Mouse (Mus musculus): ENCODE results near the gene Tppp3. TPM values are rescaled to one million over a fixed set of nuclear protein-coding genes. Genes with fewer than 3 reads are reported as not detected.
A peak's percentile ranks its signal among the peaks of the same experiment; 100 is the strongest.

Gene Tppp3
- polyA plus RNA-seq, 1 experiment from 2014 or later: 204 TPM

GRCm38 (mm10) chr8:105461085-105461803 is 10.1 kb downstream of the Tppp3 start:
- Histone ChIP-seq H3K4me3 (replicated peaks; ENCODE audit: low read length) (no peak overlapping the region), H3K36me3 (replicated peaks; ENCODE audit: control insufficient read depth, insufficient read depth) (no peaks in the 10 kb centered on the region), H3K9ac (no peak overlapping the region), H3K4me1 (replicated peaks; ENCODE audit: control insufficient read depth, insufficient read depth, low read length) (peaks cover 13% of the 10 kb centered on the region; the same call in 1 of the 2 replicates), H3K4me2 (replicated peaks) (no peak overlapping the region), H3K27me3 (ENCODE audit: control insufficient read depth, insufficient read depth, low read length) (no peaks in the 10 kb centered on the region), H3K27ac (no peak overlapping the region), H3K9me3 (ENCODE audit: control insufficient read depth, low read length) (no peaks in the 10 kb centered on the region)
- ATAC-seq (ENCODE audit: low FRiP score): no peak
- WGBS: 71% methylated on average over 13 of the region's 13 CpGs
- DNase-seq (ENCODE audit: low spot score): no peak

- Histone ChIP-seq H3K27ac (no peak overlapping the region), H3K4me2 (replicated peaks) (no peak overlapping the region), H3K4me1 (replicated peaks; ENCODE audit: control insufficient read depth, insufficient read depth, low read length) (peaks cover 9% of the 10 kb centered on the region; the same call in 1 of the 2 replicates), H3K9ac (no peak overlapping the region), H3K4me3 (replicated peaks; ENCODE audit: low read length) (no peak overlapping the region), H3K36me3 (replicated peaks; ENCODE audit: control insufficient read depth, insufficient read depth) (no peaks in the 10 kb centered on the region), H3K9me3 (ENCODE audit: control insufficient read depth, low read length) (no peaks in the 10 kb centered on the region), H3K27me3 (ENCODE audit: control insufficient read depth, insufficient read depth, low read length) (no peaks in the 10 kb centered on the region)
- 67% methylated on average over 10 of the region's 10 CpGs for WGBS
- ATAC-seq (ENCODE audit: low FRiP score): no peak
- no peak for DNase-seq (ENCODE audit: low spot score)
These were observed 16.1 kb downstream of the Tppp3 start for GRCm38 (mm10) chr8:105455218-105455617.

GRCm38 (mm10) chr8:105454088-105454487 is 17.2 kb downstream of the Tppp3 start:
- no peak overlapping the region for H3K4me3 ChIP-seq (replicated peaks; ENCODE audit: low read length)
- no peak overlapping the region for H3K27ac ChIP-seq
- ATAC-seq (ENCODE audit: low FRiP score) (no peak), DNase-seq (ENCODE audit: low spot score) (no peak)
- H3K4me2 ChIP-seq (replicated peaks): no peak overlapping the region
- 59% methylated on average over 5 of the region's 5 CpGs for WGBS
- no peak overlapping the region for H3K9ac ChIP-seq
- H3K27me3 ChIP-seq (ENCODE audit: control insufficient read depth, insufficient read depth, low read length): no peaks in the 10 kb centered on the region
- H3K36me3 ChIP-seq (replicated peaks; ENCODE audit: control insufficient read depth, insufficient read depth): no peaks in the 10 kb centered on the region
- H3K4me1 ChIP-seq (replicated peaks; ENCODE audit: control insufficient read depth, insufficient read depth, low read length): peaks cover 9% of the 10 kb centered on the region; the same call in 1 of the 2 replicates
- no peaks in the 10 kb centered on the region for H3K9me3 ChIP-seq (ENCODE audit: control insufficient read depth, low read length)

DNA sequence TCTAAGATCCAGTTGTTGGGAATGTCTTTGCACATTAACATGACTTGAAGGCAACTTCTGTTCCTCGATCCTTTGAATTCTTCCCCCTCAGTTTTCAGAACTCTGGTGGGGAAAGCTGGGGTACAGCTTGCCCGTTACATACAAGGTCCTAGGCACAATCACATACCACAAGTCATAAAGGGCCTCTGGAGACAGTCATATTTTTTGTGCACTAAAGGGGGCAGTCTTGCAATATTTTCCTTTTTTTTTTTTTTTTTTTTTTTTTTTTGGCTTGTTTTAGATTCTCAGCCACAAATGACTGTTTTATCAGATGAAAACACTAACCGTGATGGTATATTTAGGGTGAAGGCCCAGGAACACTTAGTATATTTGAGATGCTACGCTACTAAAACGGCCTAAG is 18.0 kb downstream of the Tppp3 start:
- Histone ChIP-seq H3K4me2 (replicated peaks) (no peak overlapping the region), H3K9me3 (ENCODE audit: control insufficient read depth, low read length) (no peaks in the 10 kb centered on the region), H3K4me1 (replicated peaks; ENCODE audit: control insufficient read depth, insufficient read depth, low read length) (peaks cover 9% of the 10 kb centered on the region; the same call in 1 of the 2 replicates), H3K27me3 (ENCODE audit: control insufficient read depth, insufficient read depth, low read length) (no peaks in the 10 kb centered on the region), H3K36me3 (replicated peaks; ENCODE audit: control insufficient read depth, insufficient read depth) (no peaks in the 10 kb centered on the region), H3K9ac (no peak overlapping the region), H3K4me3 (replicated peaks; ENCODE audit: low read length) (no peak overlapping the region), H3K27ac (no peak overlapping the region)
- WGBS: 80% methylated on average over 5 of the region's 5 CpGs
- DNase-seq (ENCODE audit: low spot score) (no peak), ATAC-seq (ENCODE audit: low FRiP score) (no peak)

GRCm38 (mm10) chr8:105451903-105452603 is 19.3 kb downstream of the Tppp3 start:
- H3K4me2 ChIP-seq (replicated peaks): no peak overlapping the region
- H3K9ac ChIP-seq: no peak overlapping the region
- WGBS: 42% methylated on average over 15 of the region's 15 CpGs
- H3K4me1 ChIP-seq (replicated peaks; ENCODE audit: control insufficient read depth, insufficient read depth, low read length): peaks cover 9% of the 10 kb centered on the region; the same call in 1 of the 2 replicates
- H3K9me3 ChIP-seq (ENCODE audit: control insufficient read depth, low read length): no peaks in the 10 kb centered on the region
- ATAC-seq (ENCODE audit: low FRiP score) (no peak), DNase-seq (ENCODE audit: low spot score) (no peak)
- no peak overlapping the region for H3K27ac ChIP-seq
- no peaks in the 10 kb centered on the region for H3K27me3 ChIP-seq (ENCODE audit: control insufficient read depth, insufficient read depth, low read length)
- no peak overlapping the region for H3K4me3 ChIP-seq (replicated peaks; ENCODE audit: low read length)
- H3K36me3 ChIP-seq (replicated peaks; ENCODE audit: control insufficient read depth, insufficient read depth): no peaks in the 10 kb centered on the region

- WGBS: 17% methylated on average over 1 of the region's 1 CpGs
- no peak for DNase-seq (ENCODE audit: low spot score)
- Histone ChIP-seq H3K9ac (no peak overlapping the region), H3K27ac (no peak overlapping the region), H3K4me3 (replicated peaks; ENCODE audit: low read length) (no peak overlapping the region), H3K9me3 (ENCODE audit: control insufficient read depth, low read length) (no peaks in the 10 kb centered on the region), H3K4me1 (replicated peaks; ENCODE audit: control insufficient read depth, insufficient read depth, low read length) (peaks cover 14% of the 10 kb centered on the region), H3K27me3 (ENCODE audit: control insufficient read depth, insufficient read depth, low read length) (no peaks in the 10 kb centered on the region), H3K36me3 (replicated peaks; ENCODE audit: control insufficient read depth, insufficient read depth) (no peaks in the 10 kb centered on the region), H3K4me2 (replicated peaks) (no peak overlapping the region)
- no peak for ATAC-seq (ENCODE audit: low FRiP score)
These were observed 20.3 kb downstream of the Tppp3 start for GRCm38 (mm10) chr8:105450977-105451376.

GRCm38 (mm10) chr8:105448596-105448995 is 22.7 kb downstream of the Tppp3 start:
- ATAC-seq (ENCODE audit: low FRiP score): no peak
- DNase-seq (ENCODE audit: low spot score): no peak
- WGBS: 93% methylated on average over 5 of the region's 5 CpGs

DNA sequence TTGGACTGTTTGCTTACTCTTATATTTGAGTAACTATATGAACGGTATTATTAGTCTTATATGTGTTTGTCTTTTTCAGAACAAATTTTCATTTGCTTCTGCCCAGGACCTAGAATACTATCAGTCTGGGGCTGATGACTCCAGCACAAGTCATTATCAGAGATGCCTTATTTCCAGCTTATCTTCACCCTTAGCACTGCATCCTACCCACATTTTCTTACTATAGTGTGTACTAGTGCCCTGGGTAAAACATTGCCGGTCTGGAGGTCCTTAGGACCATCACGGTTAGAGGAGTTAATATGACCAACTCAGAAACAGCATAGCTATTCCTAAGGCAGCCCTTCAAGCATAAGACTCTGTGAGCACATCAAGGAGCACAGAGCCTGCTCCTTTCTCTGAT is 23.1 kb downstream of the Tppp3 start:
- ATAC-seq (ENCODE audit: low FRiP score): no peak

More at GRCm38 (mm10) chr8:105448596-105448995, 22.7 kb downstream of the Tppp3 start:
- no peaks in the 10 kb centered on the region for H3K27me3 ChIP-seq (ENCODE audit: control insufficient read depth, insufficient read depth, low read length)
- H3K9me3 ChIP-seq (ENCODE audit: control insufficient read depth, low read length): no peaks in the 10 kb centered on the region
- no peaks in the 10 kb centered on the region for H3K36me3 ChIP-seq (replicated peaks; ENCODE audit: control insufficient read depth, insufficient read depth)
- no peak overlapping the region for H3K27ac ChIP-seq
- no peak overlapping the region for H3K4me2 ChIP-seq (replicated peaks)
- H3K4me1 ChIP-seq (replicated peaks; ENCODE audit: control insufficient read depth, insufficient read depth, low read length): peaks cover 20% of the 10 kb centered on the region
- H3K4me3 ChIP-seq (replicated peaks; ENCODE audit: low read length): no peak overlapping the region
- no peak overlapping the region for H3K9ac ChIP-seq

GRCm38 (mm10) chr8:105446127-105446552 is 25.2 kb downstream of the Tppp3 start:
- Histone ChIP-seq H3K36me3 (replicated peaks; ENCODE audit: control insufficient read depth, insufficient read depth) (no peaks in the 10 kb centered on the region), H3K9ac (no peak overlapping the region), H3K27ac (peak overlapping the region; percentile 73), H3K27me3 (ENCODE audit: control insufficient read depth, insufficient read depth, low read length) (no peaks in the 10 kb centered on the region), H3K4me2 (replicated peaks) (peak overlapping the region; percentile 18), H3K4me1 (replicated peaks; ENCODE audit: control insufficient read depth, insufficient read depth, low read length) (peaks cover 12% of the 10 kb centered on the region), H3K9me3 (ENCODE audit: control insufficient read depth, low read length) (no peaks in the 10 kb centered on the region), H3K4me3 (replicated peaks; ENCODE audit: low read length) (no peak overlapping the region)
- ATAC-seq (ENCODE audit: low FRiP score): 0 out of 2 replicates have a peak, but pooled peaks have one; percentile 62
- WGBS: 7% methylated on average over 4 of the region's 4 CpGs
- DNase-seq (ENCODE audit: low spot score): peak; percentile 58

More for the DNA sequence above, 23.1 kb downstream of the Tppp3 start:
- no peak overlapping the region for H3K4me3 ChIP-seq (replicated peaks; ENCODE audit: low read length)
- no peaks in the 10 kb centered on the region for H3K27me3 ChIP-seq (ENCODE audit: control insufficient read depth, insufficient read depth, low read length)
- H3K9me3 ChIP-seq (ENCODE audit: control insufficient read depth, low read length): no peaks in the 10 kb centered on the region
- no peaks in the 10 kb centered on the region for H3K36me3 ChIP-seq (replicated peaks; ENCODE audit: control insufficient read depth, insufficient read depth)
- no peak for DNase-seq (ENCODE audit: low spot score)
- 93% methylated on average over 3 of the region's 3 CpGs for WGBS
- H3K4me1 ChIP-seq (replicated peaks; ENCODE audit: control insufficient read depth, insufficient read depth, low read length): peaks cover 20% of the 10 kb centered on the region
- no peak overlapping the region for H3K27ac ChIP-seq
- no peak overlapping the region for H3K4me2 ChIP-seq (replicated peaks)
- no peak overlapping the region for H3K9ac ChIP-seq

Measured in hindbrain, embryonic 14.5 days (tissue).